Mouse (Mus musculus): Measurements from ENCODE around the gene Spo11.

Spo11 gene

DNA sequence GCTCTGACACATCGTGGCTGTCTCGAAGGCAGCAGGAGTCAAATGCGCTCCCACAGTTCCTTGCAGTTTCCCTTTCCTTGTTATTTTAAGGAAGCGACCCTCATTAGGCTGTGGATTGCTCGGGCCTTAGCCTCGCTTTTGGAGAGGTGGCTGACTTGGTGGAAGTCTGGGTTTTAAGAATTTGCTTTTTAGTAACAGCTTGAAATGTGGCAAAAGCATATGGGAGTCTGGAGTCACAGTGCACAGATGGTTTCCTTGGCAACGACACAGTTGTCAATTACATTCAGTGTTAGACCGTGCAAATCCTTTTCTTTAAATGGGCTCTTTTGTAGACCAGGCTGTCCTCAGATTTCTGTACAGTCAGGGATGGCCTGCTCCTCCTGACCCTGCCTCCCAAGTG is 23.4 kb downstream of the Spo11 start:
- no peak for DNase-seq (ENCODE audit: low spot score in 2 of 2)

DNA sequence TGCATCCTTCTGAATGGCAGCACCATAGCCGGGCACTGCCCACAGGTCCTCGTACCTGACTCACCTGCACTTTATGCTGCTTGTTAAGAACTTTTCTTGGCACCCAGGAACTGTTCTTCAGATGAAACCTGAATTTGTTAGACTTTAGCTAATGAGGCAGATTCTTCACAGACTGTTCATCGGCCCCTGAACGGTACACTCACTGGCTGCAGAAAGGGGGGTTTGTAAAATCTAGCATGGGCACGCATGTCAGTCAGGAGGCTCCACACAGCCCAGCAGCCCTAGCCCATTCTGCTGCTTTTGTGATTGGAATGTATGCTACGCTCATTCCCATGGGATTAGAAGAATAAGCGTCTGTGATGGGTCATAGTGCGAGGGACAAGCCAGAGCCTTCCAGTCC is 26.2 kb downstream of the Spo11 start:
- no peak for DNase-seq (ENCODE audit: low spot score in 2 of 2)

DNA sequence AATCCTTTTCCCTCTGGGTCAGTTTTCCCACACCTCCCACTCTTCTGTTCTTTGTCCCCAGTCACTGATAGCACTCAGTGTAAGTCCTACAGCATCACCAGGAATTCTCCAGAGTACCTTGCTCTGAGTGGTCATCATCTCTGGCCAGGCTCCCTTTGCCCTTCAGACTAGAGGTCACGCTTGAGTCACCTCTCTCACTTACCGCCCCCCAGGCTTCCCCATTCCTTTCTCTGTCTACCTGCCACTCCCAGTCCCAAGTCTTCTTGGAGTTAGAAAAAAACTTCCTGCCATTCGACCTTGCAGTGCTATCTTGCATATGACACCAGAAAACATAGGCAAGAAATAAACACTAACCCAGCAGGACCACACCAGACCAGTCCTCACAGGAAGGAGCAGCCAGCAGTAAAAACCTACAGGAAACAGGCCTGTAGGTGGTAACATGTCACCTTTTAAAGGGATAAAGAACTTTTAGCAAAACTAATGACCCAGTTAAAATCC is 32.8 kb downstream of the Spo11 start:
- no peak for DNase-seq (ENCODE audit: low spot score in 2 of 2)

DNA sequence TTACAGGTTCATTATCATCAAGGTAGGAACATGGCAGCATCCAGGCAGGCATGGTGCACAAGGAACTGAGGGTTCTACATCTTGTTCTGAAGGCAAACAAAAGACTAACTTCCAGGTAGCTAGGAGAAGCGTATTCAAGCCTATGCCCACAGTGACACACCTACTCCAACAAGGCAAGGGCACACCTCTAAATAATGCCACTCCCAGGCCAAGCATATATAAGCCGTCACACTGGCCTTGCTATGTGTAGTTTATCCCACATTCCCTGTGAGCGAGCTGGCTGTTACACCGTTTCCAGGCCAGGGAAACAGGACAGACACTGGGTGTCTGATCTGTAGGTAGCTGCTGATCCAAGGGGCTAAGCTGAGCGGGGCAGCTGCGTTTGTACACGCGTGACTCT is 33.9 kb downstream of the Spo11 start:
- no peak for DNase-seq (ENCODE audit: low spot score in 2 of 2)

DNA sequence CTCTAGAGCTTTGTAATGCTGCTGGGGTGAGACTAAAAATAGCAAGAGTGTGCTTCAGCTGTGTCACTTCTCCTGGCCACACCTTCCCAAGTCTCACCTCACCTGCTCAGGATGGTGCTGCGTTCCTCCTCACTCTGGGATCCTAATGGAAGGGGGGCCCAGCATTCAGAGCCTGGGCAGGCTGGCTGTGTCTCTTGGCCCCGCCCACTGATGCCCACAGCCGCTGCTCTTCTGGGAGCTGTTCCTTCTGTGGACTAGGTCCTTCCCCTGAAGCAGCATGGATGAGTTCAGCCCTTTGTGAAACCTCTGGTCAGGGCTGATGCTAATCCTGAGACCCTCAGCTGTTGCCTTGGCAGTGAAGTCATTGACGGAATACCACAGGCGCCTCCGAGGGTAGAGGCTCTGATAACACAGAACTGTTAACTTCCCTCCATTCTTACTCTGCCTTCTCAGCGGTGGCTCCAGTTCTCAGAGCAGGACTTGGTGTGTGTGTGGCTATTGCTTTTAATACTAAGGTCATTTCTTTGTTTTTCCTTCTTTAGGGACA is 37.3 kb downstream of the Spo11 start:
- DNase-seq (ENCODE audit: low spot score in 2 of 2) = no peak

DNA sequence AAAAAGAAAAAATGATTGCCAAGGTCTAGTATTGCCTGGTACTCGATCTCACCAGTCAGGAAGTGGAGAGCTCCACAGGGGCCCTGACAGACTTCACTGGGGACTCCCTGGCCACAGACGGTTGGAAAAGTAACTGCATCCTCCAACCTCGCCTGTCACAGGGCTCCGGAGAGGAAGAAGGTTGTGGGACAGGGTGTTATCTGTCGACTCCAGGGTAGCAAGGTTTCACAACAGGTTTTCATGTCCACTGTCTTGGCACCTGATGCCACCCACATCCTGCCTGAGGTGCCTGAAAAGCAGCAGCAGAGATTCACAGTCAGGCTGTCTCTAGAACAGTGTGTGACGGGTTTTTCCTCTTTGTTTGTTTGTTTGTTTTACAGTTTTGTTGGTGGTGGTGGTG is 40.4 kb downstream of the Spo11 start:
- no peak for DNase-seq (ENCODE audit: low spot score in 2 of 2)

DNA sequence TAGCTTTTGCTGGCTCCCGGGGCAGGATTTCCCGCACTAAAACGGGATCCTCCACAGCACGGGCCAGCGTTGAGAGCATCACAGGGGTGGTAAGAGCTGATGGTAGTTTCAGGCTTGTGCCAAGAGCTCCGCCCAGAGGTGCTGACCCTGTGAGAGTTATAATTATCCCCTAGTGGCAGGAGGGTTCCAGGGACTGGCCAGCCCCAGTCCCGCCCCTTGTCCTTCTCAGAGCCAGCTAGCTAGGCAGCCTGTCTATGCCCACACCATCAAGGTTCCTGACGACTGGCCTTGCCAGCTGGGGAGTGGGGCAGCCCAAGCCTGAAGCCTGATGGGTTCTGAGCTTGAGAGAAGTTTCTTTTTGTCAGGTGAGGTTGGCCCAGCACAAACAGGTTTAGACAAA is 41.1 kb downstream of the Spo11 start:
- no peak for DNase-seq (ENCODE audit: low spot score in 2 of 2)

DNA sequence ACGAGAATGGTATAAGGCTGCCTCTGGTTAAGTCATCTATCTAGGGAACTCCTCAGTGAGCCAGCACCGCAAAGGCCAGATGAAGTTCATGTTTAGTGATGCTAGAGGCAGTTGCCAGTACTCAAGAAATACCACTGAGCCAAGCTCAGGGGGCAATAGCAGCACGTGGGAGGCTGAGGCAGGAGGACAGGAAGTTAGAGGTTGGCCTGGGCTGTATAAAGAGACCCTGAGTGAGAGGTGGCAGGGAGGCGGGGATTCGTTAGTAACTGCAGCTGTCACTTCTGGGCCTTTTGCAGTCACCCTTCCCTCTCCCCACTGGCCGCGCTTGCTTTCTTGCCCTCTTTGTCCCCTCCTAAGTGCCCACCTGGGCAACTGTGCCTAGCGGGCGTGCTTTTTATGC is 41.8 kb downstream of the Spo11 start:
- no peak for DNase-seq (ENCODE audit: low spot score in 2 of 2)

DNA sequence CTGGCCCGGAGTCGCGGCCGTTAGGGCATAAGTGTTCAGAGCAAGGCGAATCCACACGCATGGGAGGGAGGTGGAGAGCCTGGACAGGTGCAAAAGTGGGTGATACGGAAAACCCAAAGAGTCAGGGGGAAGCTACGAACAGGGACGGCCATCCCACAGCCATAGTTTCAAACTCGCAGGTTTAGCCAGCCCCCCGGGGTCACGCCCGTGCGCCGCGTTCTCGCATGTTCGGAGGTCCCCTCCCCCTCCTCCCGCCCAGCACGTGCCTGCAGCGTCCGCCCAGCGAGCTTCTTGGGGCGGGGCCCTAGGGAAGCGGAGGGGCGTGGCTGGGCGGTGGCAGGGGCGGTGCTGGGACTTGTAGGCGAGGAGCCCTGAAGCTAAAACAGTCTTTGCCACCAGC is 42.3 kb downstream of the Spo11 start:
- peak; percentile 52 to 70 for DNase-seq (ENCODE audit: low spot score in 2 of 2)

DNA sequence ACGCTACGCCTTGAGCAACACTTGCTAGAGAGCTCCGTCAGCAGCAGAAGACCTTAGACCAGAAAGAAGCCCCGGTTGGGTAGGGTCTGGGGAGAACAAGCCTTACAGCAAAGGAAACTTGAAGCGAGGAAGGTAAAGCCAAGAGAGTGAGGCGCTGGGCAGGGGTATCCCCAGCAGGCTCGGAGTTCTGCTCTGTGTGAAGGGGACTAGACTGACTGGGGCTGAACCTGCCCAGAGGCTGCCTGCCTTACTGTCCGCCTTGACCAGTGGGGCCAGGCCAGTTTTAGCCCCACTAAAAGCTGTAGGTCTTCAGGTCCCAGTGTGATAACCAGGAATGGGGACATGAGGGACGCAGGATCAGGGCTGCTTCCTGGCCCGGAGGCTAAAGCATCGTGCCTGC is 42.9 kb downstream of the Spo11 start, which contains the start of gene Rbm38:
Gene Rbm38, plus strand, starts transcription at position 69 of the 400 bp plus-strand sequence.
- DNase-seq (ENCODE audit: low spot score in 2 of 2) = no peak

DNA sequence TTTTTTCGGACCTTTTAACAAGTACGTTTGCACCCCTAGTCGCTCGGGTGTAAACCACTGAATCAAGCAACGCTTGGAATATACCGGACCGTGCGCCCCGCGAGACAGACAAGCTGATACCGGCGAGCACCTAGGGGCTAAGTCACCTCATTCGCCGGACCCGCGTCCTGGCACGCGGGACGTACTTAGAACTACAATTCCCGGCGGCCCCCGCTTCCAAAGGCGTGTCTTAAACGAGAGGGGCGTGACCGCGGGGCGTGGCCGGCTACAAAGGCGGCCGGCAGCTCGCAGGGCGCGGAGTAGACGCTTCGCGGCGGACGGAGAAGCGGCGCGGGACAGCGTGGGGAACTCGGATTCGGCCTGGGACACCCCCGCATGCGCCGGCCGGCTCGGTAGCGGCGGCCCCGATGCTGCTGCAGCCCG is 44.1 kb downstream of the Spo11 start:
- peak; percentile 78 to 90 for DNase-seq (ENCODE audit: low spot score in 2 of 2)

DNA sequence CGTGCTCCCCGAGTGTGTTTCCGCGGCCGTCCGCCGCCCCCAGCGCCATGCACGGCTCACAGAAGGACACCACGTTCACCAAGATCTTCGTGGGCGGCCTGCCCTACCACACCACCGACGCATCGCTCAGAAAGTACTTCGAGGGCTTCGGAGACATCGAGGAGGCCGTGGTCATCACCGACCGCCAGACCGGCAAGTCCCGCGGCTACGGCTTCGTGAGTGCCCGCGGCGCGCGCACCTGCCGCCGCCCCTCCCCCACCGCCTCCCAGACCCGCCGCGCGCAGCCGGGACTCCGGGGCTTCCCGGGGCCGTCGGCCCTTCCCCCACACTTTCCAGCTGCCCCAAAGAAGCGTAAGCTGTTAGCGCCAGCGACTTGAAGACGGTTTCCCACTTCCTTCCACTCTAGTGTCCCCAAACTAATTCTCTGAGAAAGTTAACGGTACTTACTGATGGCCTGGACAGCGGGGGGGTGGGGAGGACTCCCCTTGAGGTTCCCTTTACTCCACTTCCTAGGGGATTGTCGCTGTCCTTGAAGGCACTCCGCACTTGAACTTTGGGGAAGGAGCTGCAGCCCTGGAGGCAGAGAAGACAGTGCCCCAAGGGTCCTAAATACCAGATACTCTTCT is 44.7 kb downstream of the Spo11 start:
- DNase-seq (ENCODE audit: low spot score in 2 of 2) = peak in 1 of 2 experiments; percentile 58

DNA sequence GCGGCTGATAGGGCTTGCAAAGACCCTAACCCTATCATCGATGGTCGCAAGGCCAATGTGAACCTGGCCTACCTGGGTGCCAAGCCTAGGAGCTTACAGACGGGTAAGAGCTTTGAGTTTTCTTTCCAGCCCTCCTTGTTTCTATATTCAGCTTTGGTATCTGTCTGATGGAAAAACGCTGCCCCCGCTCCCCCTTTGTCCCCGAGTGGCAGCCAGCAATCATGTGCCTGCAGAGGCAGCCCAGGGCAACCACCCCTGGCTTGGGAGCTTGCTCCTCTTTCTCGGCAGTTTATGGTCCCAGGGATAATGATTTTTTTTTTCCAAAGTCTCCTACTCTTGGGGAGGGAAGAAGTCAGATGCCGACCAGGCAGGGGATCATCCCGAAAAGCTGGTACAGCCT is 45.3 kb downstream of the Spo11 start:
- no peak for DNase-seq (ENCODE audit: low spot score in 2 of 2)

DNA sequence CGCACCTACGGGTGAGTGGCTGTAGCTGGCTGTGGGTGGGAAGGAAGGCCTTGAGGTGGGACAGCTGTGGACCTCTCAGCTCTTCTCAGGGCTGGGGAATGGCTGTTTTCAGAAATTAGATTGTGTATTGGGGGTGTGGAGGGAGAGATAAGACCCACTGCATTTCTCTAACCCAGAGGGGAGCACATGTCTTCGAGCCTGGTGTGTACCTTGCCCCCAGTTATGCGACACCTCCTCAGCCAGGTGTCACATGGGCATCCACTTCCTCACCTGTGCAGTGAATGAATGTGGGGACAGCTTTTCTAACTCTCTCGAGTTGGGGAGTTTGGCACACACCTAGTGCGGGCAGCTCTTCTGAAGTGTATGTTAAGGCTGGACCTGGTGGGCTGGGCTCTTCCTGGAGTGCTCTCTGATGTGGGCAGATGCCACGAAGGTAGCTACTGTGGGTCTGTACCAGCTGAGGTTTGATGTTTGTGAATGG is 45.9 kb downstream of the Spo11 start:
- no peak for DNase-seq (ENCODE audit: low spot score in 2 of 2)

DNA sequence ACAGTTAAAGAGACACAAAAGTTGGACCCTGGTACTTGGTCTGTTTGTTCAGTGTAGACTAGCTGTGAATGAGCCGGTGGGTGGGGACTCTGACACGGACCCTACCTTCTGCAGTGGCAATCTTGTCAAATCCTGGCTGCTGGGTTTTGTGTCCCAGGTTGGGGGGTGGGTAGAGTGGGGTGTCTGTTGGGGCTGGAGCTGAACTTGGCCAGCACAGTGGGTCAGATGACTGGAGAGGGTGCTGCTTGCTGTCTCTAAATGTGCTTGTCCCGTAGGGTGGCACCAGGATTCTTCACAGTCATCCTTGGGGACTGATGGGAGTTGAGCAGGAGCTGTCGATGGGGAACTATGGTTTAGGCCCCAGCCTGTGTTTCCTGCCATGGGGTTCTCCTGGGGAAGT is 46.5 kb downstream of the Spo11 start:
- DNase-seq (ENCODE audit: low spot score in 2 of 2) = no peak

DNA sequence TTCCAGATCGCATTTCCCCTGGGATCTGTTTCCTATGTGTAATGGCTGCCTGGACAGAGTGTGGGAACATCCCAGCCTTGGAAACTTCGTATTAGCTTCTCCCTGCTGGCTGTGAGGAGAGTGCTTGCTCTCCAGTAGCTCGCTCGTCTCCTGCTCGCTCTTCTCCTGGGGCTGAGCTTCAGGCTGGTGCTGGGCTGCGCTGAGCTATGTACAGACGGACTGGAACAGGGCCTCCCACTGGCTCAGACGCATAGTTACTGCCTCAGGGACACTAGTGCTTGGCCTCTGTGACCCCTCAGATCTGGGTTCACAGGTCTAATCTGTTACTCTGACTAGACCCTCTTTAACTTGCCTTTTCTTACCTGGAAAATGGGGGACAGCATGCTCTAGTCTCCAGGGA is 46.9 kb downstream of the Spo11 start:
- DNase-seq (ENCODE audit: low spot score in 2 of 2) = no peak

DNA sequence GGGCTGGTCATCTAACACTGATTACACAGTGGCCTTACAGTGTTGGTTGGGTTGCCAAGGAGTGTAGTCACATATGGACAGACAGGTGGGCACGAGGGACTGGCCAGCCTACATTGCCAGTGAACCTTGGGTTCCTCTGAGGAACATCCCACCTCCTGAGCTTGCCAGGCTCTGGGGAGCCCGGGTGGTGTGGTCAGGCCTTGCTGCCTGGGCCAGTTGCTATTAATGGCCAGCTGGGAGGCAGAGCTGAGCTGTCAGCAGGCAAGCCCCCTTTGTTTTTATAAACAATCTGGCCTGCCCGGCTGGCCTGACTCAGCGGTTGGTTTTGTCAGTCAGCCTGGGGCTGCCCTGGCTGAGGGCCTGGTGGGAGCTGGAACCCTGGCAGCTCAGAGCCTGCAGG is 47.4 kb downstream of the Spo11 start:
- DNase-seq (ENCODE audit: low spot score in 2 of 2) = peak in 1 of 2 experiments; percentile 21

DNA sequence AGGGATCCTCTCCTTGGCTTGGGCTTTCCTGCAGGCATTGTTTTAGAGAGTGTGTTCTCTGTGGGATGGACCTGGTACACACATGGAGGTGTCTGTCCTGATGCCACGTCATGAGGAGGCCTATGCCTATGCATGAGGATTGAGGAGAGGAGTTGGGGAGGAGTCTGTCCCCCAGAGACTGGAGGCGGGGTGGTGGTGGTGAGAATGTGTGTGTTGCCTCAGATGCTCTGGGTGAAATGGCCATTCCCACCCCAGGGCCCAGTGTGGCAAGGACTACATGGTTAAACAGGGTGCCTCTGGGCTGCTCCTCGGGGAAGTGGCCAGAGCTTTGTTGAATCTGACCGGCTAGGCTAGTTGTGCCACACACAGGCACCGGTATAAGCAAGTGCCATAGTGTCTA is 48.8 kb downstream of the Spo11 start:
- no peak for DNase-seq (ENCODE audit: low spot score in 2 of 2)

DNA sequence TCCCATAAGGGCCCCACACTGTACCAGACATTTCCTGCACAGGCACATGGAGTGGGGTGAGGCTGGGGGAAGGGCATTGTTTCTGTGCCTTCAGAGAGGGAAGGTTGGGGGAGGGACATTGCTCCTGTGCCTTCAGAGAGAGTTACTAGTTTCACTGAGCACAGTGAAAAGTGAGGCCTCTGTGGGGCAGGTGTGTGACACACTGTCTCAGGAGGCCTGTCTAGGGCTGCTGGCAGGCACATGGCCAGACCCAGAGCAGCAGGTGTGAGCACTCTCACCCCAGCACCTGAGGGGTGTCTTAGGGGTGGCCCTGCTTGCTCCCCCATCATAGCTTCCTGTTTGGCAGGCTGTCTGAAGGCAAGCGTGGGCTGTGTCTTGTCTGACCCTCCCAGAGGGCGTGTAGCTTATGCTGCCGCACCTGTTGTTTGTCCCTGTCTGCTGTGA is 49.2 kb downstream of the Spo11 start:
- DNase-seq (ENCODE audit: low spot score in 2 of 2) = no peak

DNA sequence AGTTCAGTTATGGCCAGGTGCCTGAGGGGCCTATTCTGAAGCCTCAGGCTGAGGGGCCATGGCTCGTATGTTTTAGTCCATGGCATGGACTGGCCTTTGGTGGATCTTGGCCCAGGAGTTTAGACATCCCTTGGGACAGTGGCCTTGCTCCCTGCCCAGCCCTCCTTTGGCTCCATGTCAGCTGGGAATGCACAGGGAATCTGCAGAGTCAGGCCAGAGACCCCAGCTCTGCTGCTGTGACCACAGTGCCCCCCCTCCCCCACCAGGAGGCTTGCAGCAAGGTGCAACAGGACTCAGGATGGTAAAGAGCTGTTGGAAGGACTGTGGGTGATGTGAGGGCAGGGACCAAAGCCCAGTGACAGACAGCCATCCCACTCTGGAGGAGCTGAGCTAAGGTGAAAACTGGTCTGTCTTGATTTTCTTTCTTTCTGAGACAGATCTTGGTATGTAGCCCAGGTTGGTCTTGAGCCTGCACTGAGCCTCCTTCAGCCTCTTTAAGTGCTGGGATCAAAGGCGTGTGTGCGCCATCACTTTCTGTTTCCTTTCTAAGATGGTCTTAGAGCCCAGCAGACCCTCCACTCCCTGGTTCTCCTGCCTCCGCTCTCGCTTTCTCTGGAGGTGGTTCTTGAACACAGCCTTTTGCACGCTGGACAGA is 49.8 kb downstream of the Spo11 start:
- DNase-seq (ENCODE audit: low spot score in 2 of 2) = no peak

DNA sequence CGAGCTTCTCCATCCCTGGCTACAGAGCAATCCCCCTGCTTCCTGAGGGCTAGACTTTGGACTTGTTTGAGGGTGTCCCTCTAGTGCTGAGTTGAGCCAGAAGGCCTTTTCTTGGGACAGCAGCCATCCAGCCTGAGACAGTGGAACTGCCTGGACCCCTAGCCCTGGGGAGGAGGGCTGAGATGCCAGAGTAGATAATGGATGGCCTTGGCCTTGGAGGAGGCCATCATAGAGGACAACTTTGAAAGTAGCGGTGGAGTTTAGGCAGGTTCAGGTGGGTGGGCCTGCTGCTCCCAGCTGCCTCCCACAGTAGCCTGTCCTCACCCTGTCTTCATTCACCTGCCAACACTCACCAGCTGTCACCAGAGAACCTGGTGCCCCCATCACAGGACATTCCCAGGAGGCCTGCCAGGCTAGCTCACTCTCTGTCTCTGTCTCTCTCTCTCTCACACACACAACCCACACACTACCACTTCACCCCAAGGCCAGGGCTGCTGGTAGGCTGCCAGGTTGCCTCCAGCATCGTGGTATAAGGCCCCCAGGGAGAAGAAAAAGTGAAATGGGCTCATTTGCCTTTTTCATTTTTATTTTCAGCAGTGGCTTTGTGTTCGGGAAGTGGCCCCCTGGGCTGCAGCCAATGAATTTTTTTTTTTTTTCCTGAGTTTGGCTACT is 50.5 kb downstream of the Spo11 start:
- no peak for DNase-seq (ENCODE audit: low spot score in 2 of 2)

DNA sequence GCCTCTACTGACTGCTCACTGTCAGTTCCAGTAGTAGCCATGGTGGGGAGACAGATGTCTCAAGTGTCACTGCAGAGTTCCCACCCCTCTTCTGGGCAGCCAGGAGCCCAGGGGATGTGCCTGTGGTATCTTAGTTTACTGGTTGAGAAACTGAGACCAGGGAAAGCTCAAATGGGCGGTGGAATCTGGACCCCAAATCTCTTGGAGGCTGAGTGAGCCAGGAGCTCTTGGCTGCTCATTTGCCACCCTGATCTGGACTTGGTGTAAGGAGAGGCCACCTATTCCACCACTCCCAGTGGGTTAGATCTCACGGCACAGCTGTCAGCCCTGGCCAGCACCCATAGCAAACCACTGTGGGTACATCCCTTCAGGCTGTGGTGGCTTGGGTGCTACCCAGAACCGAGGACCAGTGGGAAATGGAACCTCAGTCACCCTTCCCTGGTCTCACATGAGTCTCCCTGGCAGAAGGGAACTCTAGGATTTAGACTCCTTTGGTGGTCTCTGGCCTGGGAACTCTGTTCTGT is 51.1 kb downstream of the Spo11 start:
- no peak for DNase-seq (ENCODE audit: low spot score in 2 of 2)

All from cerebellum, postnatal 4 days (tissue).